Mouse (Mus musculus): ENCODE data around the gene Ostn. TPM values are rescaled to one million over a fixed set of nuclear protein-coding genes. Genes with fewer than 3 reads are reported as not detected.

Gene Ostn
- polyA plus RNA-seq, 1 experiment from 2014 or later, result 11.8 TPM

DNA sequence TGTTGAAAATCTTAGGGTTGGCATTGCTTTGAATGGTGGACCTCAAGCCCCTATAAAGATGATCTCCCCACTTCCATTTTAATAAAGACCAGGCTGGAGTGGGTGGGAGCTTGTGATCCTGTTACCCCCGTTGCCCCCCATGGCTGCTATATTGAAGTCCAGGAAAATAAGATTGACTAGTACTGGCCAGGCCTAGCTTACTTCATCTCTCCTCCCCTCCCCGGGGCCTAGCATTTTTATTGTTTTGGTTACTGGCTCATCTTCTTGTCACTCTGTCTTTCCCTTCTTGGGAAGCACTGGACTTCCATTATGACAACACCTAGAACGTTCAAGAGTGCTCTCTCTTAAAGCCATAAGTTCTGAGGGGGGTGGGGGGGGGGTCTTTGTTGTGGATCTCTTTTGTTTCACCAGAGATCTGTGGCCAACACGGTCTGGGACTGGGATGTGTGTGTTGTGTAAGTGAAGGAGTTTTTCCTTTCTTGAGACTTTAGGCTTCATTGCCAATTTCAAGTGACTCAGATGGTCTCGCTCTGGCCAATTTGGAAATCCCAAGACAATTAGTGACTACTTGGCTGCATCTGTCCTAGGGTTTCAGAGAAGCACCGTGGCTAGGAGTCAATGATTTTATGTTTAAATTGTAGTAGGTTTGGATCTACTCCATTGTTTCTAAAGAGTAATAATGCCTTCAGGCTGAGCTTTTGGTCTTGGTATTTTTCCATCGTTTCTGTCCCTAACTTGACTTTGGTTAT, 82.4 kb downstream of the Ostn start:
- Histone ChIP-seq H3K27me3 (replicated peaks; ENCODE audit: control insufficient read depth, insufficient read depth, low read length) (no peaks in the 10 kb centered on the region), H3K4me1 (ENCODE audit: control insufficient read depth, insufficient read depth, low read length) (peaks cover 25% of the 10 kb centered on the region), H3K9ac (ENCODE audit: low read depth, low read length) (peak overlapping the region; percentile 98), H3K27ac (replicated peaks; ENCODE audit: low read depth, low read length) (peak overlapping the region; percentile 98), H3K36me3 (ENCODE audit: control insufficient read depth, insufficient read depth, low read length) (no peaks in the 10 kb centered on the region), H3K9me3 (ENCODE audit: control insufficient read depth, low read length) (no peaks in the 10 kb centered on the region), H3K4me3 (ENCODE audit: low read depth, low read length) (peak overlapping the region; percentile 93), H3K4me2 (ENCODE audit: low read depth, low read length) (peak overlapping the region; percentile 78)
- ATAC-seq (ENCODE audit: low read depth) (peak; percentile 15; the same call in 1 of the 2 replicates), DNase-seq (ENCODE audit: low spot score) (peak; percentile 16)
- WGBS, result 25% methylated on average over 7 of the region's 7 CpGs

DNA sequence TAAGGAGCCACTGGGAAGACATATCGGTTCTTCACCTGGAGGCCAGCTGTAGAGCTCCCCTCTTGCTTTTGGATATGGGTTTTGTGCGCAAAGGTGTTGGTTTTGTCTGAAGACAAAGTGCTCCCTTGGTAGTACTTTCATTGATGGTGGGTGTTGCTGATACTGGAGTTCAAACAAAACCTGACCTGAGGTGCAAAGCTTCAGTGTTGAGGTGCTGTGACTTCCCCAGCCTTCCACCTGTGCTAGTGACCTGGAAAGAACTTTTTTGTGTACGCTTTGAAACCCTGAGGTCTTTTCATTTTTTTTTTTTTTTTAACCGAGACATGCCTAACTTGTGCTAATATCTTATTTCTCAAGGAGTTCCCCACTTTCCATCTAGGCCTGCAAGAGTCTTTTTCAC, 83.0 kb downstream of the Ostn start:
- no peak for DNase-seq (ENCODE audit: low spot score)
- 88% methylated on average over 4 of the region's 4 CpGs for WGBS
- Histone ChIP-seq H3K9me3 (ENCODE audit: control insufficient read depth, low read length) (no peaks in the 10 kb centered on the region), H3K27me3 (replicated peaks; ENCODE audit: control insufficient read depth, insufficient read depth, low read length) (no peaks in the 10 kb centered on the region), H3K4me2 (ENCODE audit: low read depth, low read length) (peak overlapping the region; percentile 78), H3K4me3 (ENCODE audit: low read depth, low read length) (peak overlapping the region; percentile 93), H3K27ac (replicated peaks; ENCODE audit: low read depth, low read length) (peak overlapping the region; percentile 98; the same call in 1 of the 2 replicates), H3K36me3 (ENCODE audit: control insufficient read depth, insufficient read depth, low read length) (no peaks in the 10 kb centered on the region), H3K4me1 (ENCODE audit: control insufficient read depth, insufficient read depth, low read length) (peaks cover 25% of the 10 kb centered on the region), H3K9ac (ENCODE audit: low read depth, low read length) (peak overlapping the region; percentile 98; the same call in 1 of the 2 replicates)
- ATAC-seq (ENCODE audit: low read depth), result no peak

DNA sequence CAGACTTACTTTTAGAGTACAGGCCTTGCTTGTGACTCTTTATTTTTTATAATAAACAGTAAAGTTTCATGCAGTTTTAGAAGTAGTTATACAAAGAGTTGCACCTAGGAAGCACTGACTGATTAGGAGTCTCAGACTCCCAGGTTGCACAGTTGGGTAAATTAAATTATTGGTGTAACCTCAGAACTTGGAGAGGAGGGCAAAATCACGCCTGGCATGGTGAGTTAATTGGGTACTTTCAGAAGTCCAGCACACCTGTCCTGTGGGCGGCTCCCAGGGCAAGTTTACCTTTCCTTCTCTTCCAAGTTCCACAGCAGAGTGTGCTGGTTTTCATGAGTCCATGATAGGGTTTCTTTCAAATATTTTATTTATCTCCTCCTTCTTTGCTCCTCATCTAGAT, 84.6 kb downstream of the Ostn start:
- H3K4me3 ChIP-seq (ENCODE audit: low read depth, low read length), result no peak overlapping the region
- no peak overlapping the region for H3K27ac ChIP-seq (replicated peaks; ENCODE audit: low read depth, low read length)
- 69% methylated on average over 2 of the region's 2 CpGs for WGBS
- peaks cover 25% of the 10 kb centered on the region for H3K4me1 ChIP-seq (ENCODE audit: control insufficient read depth, insufficient read depth, low read length)
- ATAC-seq (ENCODE audit: low read depth) (no peak), DNase-seq (ENCODE audit: low spot score) (no peak)
- no peak overlapping the region for H3K9ac ChIP-seq (ENCODE audit: low read depth, low read length)
- H3K9me3 ChIP-seq (ENCODE audit: control insufficient read depth, low read length), result no peaks in the 10 kb centered on the region
- H3K27me3 ChIP-seq (replicated peaks; ENCODE audit: control insufficient read depth, insufficient read depth, low read length), result no peaks in the 10 kb centered on the region
- no peak overlapping the region for H3K4me2 ChIP-seq (ENCODE audit: low read depth, low read length)
- H3K36me3 ChIP-seq (ENCODE audit: control insufficient read depth, insufficient read depth, low read length), result 0 out of 2 replicates have a peak, but pooled peaks cover 7% of the 10 kb centered on the region

DNA sequence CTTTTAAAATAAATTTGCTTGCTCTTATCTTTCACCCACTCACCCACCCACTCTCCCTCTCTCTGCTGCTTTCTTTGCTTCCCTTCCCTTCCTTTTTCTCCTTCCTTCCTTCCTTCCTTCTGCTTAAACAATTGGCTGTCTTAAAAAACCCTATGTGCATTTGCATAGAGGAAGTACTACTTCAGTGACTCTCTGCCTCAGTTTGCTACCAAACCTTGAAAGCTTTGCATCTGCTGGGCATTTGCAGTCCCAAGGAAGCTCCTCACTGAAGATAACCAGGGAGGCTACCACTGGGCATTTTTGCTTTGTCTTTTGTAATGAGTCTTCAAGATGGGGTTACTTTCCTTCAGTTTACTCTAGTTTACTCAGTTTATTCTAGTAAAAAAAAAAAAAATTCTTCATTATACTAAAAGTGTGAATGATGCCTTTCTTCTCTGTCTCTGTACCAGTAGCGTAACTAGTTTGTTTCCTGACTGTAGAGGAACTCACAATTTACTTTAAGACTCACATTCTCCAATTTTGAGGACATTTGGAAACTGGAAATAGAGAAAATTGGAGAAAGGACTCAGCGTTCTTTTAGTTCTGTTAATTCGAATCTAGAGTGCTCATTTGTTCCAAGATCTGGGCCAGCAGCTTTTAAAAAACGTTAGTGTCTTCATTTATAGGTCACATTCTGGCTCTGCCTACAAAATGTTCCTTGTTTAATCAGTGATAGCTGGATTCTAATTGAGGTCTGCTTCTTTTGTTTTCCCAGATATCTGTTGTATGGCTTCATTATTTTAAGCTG, 88.2 kb downstream of the Ostn start:
- Histone ChIP-seq H3K4me1 (ENCODE audit: control insufficient read depth, insufficient read depth, low read length) (peaks cover 13% of the 10 kb centered on the region; the same call in 1 of the 2 replicates), H3K4me2 (ENCODE audit: low read depth, low read length) (no peak overlapping the region), H3K27ac (replicated peaks; ENCODE audit: low read depth, low read length) (no peak overlapping the region), H3K27me3 (replicated peaks; ENCODE audit: control insufficient read depth, insufficient read depth, low read length) (no peaks in the 10 kb centered on the region), H3K9ac (ENCODE audit: low read depth, low read length) (no peak overlapping the region), H3K9me3 (ENCODE audit: control insufficient read depth, low read length) (no peaks in the 10 kb centered on the region), H3K36me3 (ENCODE audit: control insufficient read depth, insufficient read depth, low read length) (0 out of 2 replicates have a peak, but pooled peaks cover 7% of the 10 kb centered on the region), H3K4me3 (ENCODE audit: low read depth, low read length) (no peak overlapping the region)
- no peak for ATAC-seq (ENCODE audit: low read depth)
- no peak for DNase-seq (ENCODE audit: low spot score)
- 91% methylated on average over 4 of the region's 4 CpGs for WGBS

DNA sequence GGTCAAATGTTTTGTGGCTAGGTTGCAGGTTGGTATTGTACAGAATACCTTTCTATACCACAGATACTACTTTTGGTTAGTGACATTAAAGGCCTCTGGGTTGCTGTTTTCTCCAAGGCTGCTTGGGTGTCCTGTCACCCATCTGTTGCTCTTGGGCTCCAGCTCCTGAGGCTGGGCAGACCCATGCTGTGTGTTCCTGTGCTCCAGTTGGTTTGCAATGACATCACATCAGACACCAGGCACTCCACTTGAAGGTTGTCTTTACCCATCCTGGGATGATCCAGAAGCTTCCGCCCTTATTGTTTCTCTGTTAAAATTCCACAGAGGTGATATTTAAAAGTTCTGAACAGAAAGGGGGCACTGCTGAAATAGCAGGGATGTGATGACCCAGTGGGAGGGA, 89.7 kb downstream of the Ostn start:
- no peaks in the 10 kb centered on the region for H3K27me3 ChIP-seq (replicated peaks; ENCODE audit: control insufficient read depth, insufficient read depth, low read length)
- no peak for DNase-seq (ENCODE audit: low spot score)
- 0 out of 2 replicates have a peak, but pooled peaks cover 7% of the 10 kb centered on the region for H3K36me3 ChIP-seq (ENCODE audit: control insufficient read depth, insufficient read depth, low read length)
- H3K9ac ChIP-seq (ENCODE audit: low read depth, low read length), result no peak overlapping the region
- WGBS, result 85% methylated on average over 1 of the region's 1 CpGs
- ATAC-seq (ENCODE audit: low read depth), result no peak
- H3K4me1 ChIP-seq (ENCODE audit: control insufficient read depth, insufficient read depth, low read length), result 0 out of 2 replicates have a peak, but pooled peaks cover under 1% of the 10 kb centered on the region
- H3K9me3 ChIP-seq (ENCODE audit: control insufficient read depth, low read length), result no peaks in the 10 kb centered on the region
- H3K4me3 ChIP-seq (ENCODE audit: low read depth, low read length), result no peak overlapping the region
- H3K27ac ChIP-seq (replicated peaks; ENCODE audit: low read depth, low read length), result no peak overlapping the region
- no peak overlapping the region for H3K4me2 ChIP-seq (ENCODE audit: low read depth, low read length)

DNA sequence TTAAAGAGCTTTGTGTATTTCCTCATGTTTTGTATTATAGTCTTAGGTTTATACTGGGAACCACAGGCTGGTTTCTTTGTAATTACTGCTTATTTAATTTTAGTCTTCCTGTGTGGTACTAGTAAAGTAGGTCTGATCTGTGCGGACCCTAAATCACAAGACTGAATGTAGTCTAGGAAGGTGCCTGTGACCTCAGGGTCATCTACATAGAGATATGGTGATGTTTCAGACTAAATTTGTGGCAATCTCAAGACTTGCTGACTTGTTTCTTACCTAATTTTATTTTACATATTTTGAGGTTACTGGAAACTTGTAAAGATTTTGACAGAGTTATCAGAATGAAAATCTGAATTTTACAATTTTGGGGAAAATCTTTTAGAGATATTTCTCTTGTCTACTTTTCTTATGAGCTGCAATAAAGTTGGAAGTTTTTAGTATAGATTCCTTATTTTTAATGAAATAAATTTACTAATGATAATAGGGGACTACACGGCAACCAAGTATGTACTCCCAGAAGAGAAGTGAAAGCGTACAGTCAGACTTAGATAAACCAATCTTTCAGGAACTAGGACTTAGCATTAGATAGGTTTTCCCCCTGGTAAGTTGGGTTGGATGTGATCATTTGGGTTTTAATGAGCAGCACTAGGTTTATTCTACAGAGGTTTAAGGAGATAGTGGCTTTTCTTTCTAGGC, 91.9 kb downstream of the Ostn start:
- 83% methylated on average over 3 of the region's 3 CpGs for WGBS
- H3K36me3 ChIP-seq (ENCODE audit: control insufficient read depth, insufficient read depth, low read length), result 0 out of 2 replicates have a peak, but pooled peaks cover 7% of the 10 kb centered on the region
- no peak for DNase-seq (ENCODE audit: low spot score)
- H3K4me2 ChIP-seq (ENCODE audit: low read depth, low read length), result no peak overlapping the region
- H3K27ac ChIP-seq (replicated peaks; ENCODE audit: low read depth, low read length), result no peak overlapping the region
- no peaks in the 10 kb centered on the region for H3K27me3 ChIP-seq (replicated peaks; ENCODE audit: control insufficient read depth, insufficient read depth, low read length)
- H3K9ac ChIP-seq (ENCODE audit: low read depth, low read length), result no peak overlapping the region
- no peaks in the 10 kb centered on the region for H3K9me3 ChIP-seq (ENCODE audit: control insufficient read depth, low read length)
- ATAC-seq (ENCODE audit: low read depth), result no peak
- no peaks in the 10 kb centered on the region for H3K4me1 ChIP-seq (ENCODE audit: control insufficient read depth, insufficient read depth, low read length)
- no peak overlapping the region for H3K4me3 ChIP-seq (ENCODE audit: low read depth, low read length)

DNA sequence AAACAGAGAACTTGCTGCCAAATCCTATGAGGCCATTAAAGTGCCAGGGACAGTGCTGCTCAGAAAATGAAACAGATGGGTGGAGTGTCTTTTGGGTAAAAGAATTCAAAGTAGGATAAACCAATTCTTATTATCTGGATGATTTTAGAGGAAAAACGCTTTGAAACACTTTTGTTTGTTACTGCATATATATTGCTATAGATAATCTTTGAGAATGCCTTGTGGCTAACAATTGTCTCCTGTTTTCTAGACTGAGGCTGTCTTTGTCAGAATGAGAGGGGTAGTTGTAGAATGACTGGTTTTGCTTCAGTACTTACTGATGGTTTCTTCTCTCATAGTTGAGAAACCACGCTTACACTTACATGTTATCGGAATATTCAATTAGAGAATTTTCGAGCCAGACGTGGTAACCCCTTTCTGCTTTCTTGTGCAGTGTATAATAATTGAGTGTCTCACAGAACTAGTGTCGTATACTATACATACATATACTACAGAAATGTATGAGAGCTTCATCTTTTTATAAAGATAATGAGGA, 92.5 kb downstream of the Ostn start:
- Histone ChIP-seq H3K4me2 (ENCODE audit: low read depth, low read length) (no peak overlapping the region), H3K27me3 (replicated peaks; ENCODE audit: control insufficient read depth, insufficient read depth, low read length) (no peaks in the 10 kb centered on the region), H3K36me3 (ENCODE audit: control insufficient read depth, insufficient read depth, low read length) (0 out of 2 replicates have a peak, but pooled peaks cover 7% of the 10 kb centered on the region), H3K9me3 (ENCODE audit: control insufficient read depth, low read length) (no peaks in the 10 kb centered on the region), H3K27ac (replicated peaks; ENCODE audit: low read depth, low read length) (no peak overlapping the region), H3K4me3 (ENCODE audit: low read depth, low read length) (no peak overlapping the region), H3K9ac (ENCODE audit: low read depth, low read length) (no peak overlapping the region), H3K4me1 (ENCODE audit: control insufficient read depth, insufficient read depth, low read length) (no peaks in the 10 kb centered on the region)
- no peak for ATAC-seq (ENCODE audit: low read depth)
- 82% methylated on average over 6 of the region's 6 CpGs for WGBS
- no peak for DNase-seq (ENCODE audit: low spot score)

Measured in embryonic facial prominence, embryonic 14.5 days (tissue).